Mouse (Mus musculus): ENCODE data around the gene 4930544G11Rik. TPM values are rescaled to one million over a fixed set of nuclear protein-coding genes. Genes with fewer than 3 reads are reported as not detected.

Gene 4930544G11Rik
- polyA plus RNA-seq, 1 experiment from 2014 or later, result not detected

DNA sequence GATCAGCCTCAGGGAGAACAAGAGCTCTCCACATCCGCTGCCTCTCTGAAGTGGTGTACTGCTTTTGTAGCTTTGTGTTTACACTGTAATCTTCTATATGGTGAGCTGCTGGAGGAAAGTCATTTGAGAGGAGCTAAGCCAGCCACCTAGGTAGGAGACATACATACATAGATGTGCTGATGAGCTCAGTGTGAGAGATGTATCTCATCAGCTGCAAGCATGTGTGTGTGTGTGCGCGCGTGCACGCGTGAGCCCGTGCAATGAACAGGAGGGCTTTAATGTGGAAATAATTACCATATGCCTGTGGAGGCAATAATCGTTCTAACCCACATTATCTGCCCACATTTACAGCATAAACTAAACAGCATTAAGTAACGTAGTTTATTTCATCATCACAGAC lies 18.0 kb downstream of the 4930544G11Rik start:
- no peak overlapping the region for H3K27ac ChIP-seq
- ATAC-seq (replicated peaks; ENCODE audit: low FRiP score, low read depth), result no peak

DNA sequence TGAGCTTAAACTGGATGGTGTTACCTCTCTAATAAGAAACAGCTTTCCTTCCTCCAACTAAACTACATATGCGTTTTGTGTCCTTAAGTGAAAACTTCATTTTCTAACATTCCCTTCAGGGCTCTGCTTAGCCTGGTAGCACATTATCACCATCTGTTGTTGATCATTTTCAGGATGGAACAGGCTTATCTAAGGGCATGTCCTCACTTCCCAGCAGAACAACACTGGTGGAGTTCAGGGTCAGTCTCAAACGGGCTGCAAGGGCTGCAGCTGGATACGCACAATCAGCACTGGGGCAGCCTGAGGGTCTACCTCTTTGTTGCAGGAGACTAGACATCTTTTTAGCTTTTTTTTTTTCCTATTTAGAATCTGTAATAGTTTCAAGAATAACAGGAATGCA lies 39.7 kb downstream of the 4930544G11Rik start:
- Histone ChIP-seq H3K27me3 (ENCODE audit: insufficient read depth, low read length) (no peaks in the 10 kb centered on the region), H3K27ac (no peak overlapping the region), H3K4me2 (ENCODE audit: low read length) (no peak overlapping the region), H3K4me1 (replicated peaks; ENCODE audit: insufficient read depth, low read length) (no peaks in the 10 kb centered on the region), H3K9ac (ENCODE audit: low read depth, low read length) (no peak overlapping the region), H3K9me3 (replicated peaks; ENCODE audit: low read length) (no peaks in the 10 kb centered on the region), H3K4me3 (replicated peaks; ENCODE audit: low read depth, low read length) (no peak overlapping the region), H3K36me3 (ENCODE audit: insufficient read depth, low read length) (no peaks in the 10 kb centered on the region)
- DNase-seq (ENCODE audit: low spot score) (peak; percentile 2), ATAC-seq (replicated peaks; ENCODE audit: low FRiP score, low read depth) (no peak)
- TF ChIP-seq CTCF (IDR thresholded peaks at IDR 0.05; ENCODE audit: low read depth), result no peak
- 62% methylated on average over 3 of the region's 3 CpGs for WGBS

More for the DNA sequence above, 18.0 kb downstream of the 4930544G11Rik start:
- Histone ChIP-seq H3K36me3 (ENCODE audit: insufficient read depth, low read length) (no peaks in the 10 kb centered on the region), H3K4me3 (replicated peaks; ENCODE audit: low read depth, low read length) (no peak overlapping the region), H3K27me3 (ENCODE audit: insufficient read depth, low read length) (no peaks in the 10 kb centered on the region), H3K9ac (ENCODE audit: low read depth, low read length) (no peak overlapping the region), H3K9me3 (replicated peaks; ENCODE audit: low read length) (no peaks in the 10 kb centered on the region), H3K4me1 (replicated peaks; ENCODE audit: insufficient read depth, low read length) (no peaks in the 10 kb centered on the region), H3K4me2 (ENCODE audit: low read length) (no peak overlapping the region)
- TF ChIP-seq CTCF (IDR thresholded peaks at IDR 0.05; ENCODE audit: low read depth), result no peak
- 92% methylated on average over 9 of the region's 9 CpGs for WGBS
- DNase-seq (ENCODE audit: low spot score), result no peak

DNA sequence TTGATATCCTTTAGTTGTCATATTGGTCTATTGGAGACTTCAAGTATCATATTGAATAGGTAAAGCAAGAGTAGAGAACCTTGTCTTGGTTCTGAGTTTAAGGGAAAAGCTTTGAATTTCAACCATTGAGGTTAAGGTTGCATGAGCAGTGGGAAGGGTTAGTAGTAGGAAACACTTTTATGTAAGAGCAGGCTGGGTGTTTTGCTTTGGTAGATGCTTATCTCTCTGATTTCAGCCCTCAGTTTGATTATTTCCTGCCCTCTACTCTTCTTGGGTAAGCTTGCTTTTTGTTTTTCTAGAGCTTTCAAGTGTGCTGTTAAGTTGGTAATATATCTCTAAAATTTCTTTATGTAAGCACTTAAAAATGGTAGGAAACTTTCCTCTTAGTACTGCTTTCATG lies 45.9 kb downstream of the 4930544G11Rik start:
- no peak for ATAC-seq (replicated peaks; ENCODE audit: low FRiP score, low read depth)

More for the DNA sequence above, 45.9 kb downstream of the 4930544G11Rik start:
- Histone ChIP-seq H3K27me3 (ENCODE audit: insufficient read depth, low read length) (no peaks in the 10 kb centered on the region), H3K4me1 (replicated peaks; ENCODE audit: insufficient read depth, low read length) (no peaks in the 10 kb centered on the region), H3K36me3 (ENCODE audit: insufficient read depth, low read length) (no peaks in the 10 kb centered on the region), H3K27ac (no peak overlapping the region), H3K4me2 (ENCODE audit: low read length) (no peak overlapping the region), H3K4me3 (replicated peaks; ENCODE audit: low read depth, low read length) (no peak overlapping the region), H3K9ac (ENCODE audit: low read depth, low read length) (no peak overlapping the region), H3K9me3 (replicated peaks; ENCODE audit: low read length) (no peaks in the 10 kb centered on the region)
- no peak for DNase-seq (ENCODE audit: low spot score)
- TF ChIP-seq CTCF (IDR thresholded peaks at IDR 0.05; ENCODE audit: low read depth), result no peak

Other genes starting within 250 kb of the 4930544G11Rik start
- 14.1 and 15.5 TPM in 2 replicates for gene Prdm5, start 173.6 kb upstream of the 4930544G11Rik start, polyA plus RNA-seq (2015; fragmentation: Nextera tagmentation; extraction: Ambion mirVana)